8 mouse cellular contexts compared by ENCODE assay signal in genomic region chr2:172547116-172547515, GRCm38 (mm10). TPM values are rescaled to one million over a fixed set of nuclear protein-coding genes. Genes with fewer than 3 reads are reported as not detected.
DNase-seq lines count a peak whose midpoint lies in the region; ATAC-seq and TF ChIP-seq lines count a peak whose summit lies in the region.

No protein-coding gene starts in this region.

- DNase-seq in neural tube, embryonic 10.5 days (ENCODE audit: extremely low spot score, low spot score) = peak; percentile 72
- DNase-seq in forebrain, embryonic 11.5 days (ENCODE audit: low spot score) = peak; percentile 84
- DNase-seq in kidney, postnatal 0 days (ENCODE audit: low spot score) = peak; percentile 83
- peak; percentile 42 to 43 for DNase-seq in lung, postnatal 4 days
- DNase-seq in urinary bladder, postnatal 36 days (ENCODE audit: low spot score in 2 of 2) = peak; percentile 33 to 36
- no peak for DNase-seq in T-cell, adult 2 months (ENCODE audit: low spot score)
- no peak for DNase-seq in spleen, adult 12 weeks (ENCODE audit: low spot score)

- peaks cover 84% of the 10 kb centered on the region for H3K27me3 ChIP-seq in neural tube, embryonic 15.5 days (replicated peaks)
- peaks cover 73% of the 10 kb centered on the region for H3K27me3 ChIP-seq in forebrain, embryonic 11.5 days (ENCODE audit: control insufficient read depth, insufficient read depth, low read length)
- peaks cover 76% of the 10 kb centered on the region for H3K27me3 ChIP-seq in kidney, postnatal 0 days (ENCODE audit: insufficient read depth, low read length)

- no peaks in the 10 kb centered on the region for H3K9me3 ChIP-seq in neural tube, embryonic 15.5 days (replicated peaks)
- H3K9me3 ChIP-seq in forebrain, embryonic 11.5 days (ENCODE audit: control insufficient read depth, low read length) = no peaks in the 10 kb centered on the region
- no peaks in the 10 kb centered on the region for H3K9me3 ChIP-seq in kidney, postnatal 0 days (replicated peaks; ENCODE audit: low read length)

- H3K4me3 ChIP-seq in neural tube, embryonic 15.5 days (replicated peaks) = no peak overlapping the region
- H3K4me3 ChIP-seq in forebrain, embryonic 11.5 days (ENCODE audit: low read depth, low read length) = peak overlapping the region; percentile 21
- H3K4me3 ChIP-seq in kidney, postnatal 0 days (replicated peaks; ENCODE audit: low read depth, low read length) = 0 out of 2 replicates have a peak overlapping the region, but pooled peaks have one; percentile 9

- TF ChIP-seq CTCF in kidney, postnatal 0 days (IDR thresholded peaks at IDR 0.05; ENCODE audit: low read depth) = peak; percentile 69

- H3K27ac ChIP-seq in neural tube, embryonic 15.5 days (replicated peaks) = no peak overlapping the region
- H3K27ac ChIP-seq in forebrain, embryonic 11.5 days (ENCODE audit: low read depth, low read length) = no peak overlapping the region
- no peak overlapping the region for H3K27ac ChIP-seq in kidney, postnatal 0 days

- H3K9ac ChIP-seq in neural tube, embryonic 15.5 days (replicated peaks) = no peak overlapping the region
- 0 out of 2 replicates have a peak overlapping the region, but pooled peaks have one; percentile 5 for H3K9ac ChIP-seq in forebrain, embryonic 11.5 days (ENCODE audit: low read length)
- H3K9ac ChIP-seq in kidney, postnatal 0 days (ENCODE audit: low read depth, low read length) = no peak overlapping the region

- H3K4me1 ChIP-seq in neural tube, embryonic 15.5 days = peaks cover 36% of the 10 kb centered on the region
- peaks cover 27% of the 10 kb centered on the region for H3K4me1 ChIP-seq in forebrain, embryonic 11.5 days (replicated peaks; ENCODE audit: control insufficient read depth, insufficient read depth, low read length)
- H3K4me1 ChIP-seq in kidney, postnatal 0 days (replicated peaks; ENCODE audit: insufficient read depth, low read length) = peaks cover 25% of the 10 kb centered on the region

- WGBS in neural tube, embryonic 15.5 days = 1% methylated on average over 21 of the region's 21 CpGs
- under 1% methylated on average over 21 of the region's 21 CpGs for WGBS in forebrain, embryonic 11.5 days
- WGBS in kidney, postnatal 0 days = under 1% methylated on average over 21 of the region's 21 CpGs

- H3K36me3 ChIP-seq in neural tube, embryonic 15.5 days = no peaks in the 10 kb centered on the region
- H3K36me3 ChIP-seq in forebrain, embryonic 11.5 days (ENCODE audit: control insufficient read depth, insufficient read depth, low read length) = no peaks in the 10 kb centered on the region
- no peaks in the 10 kb centered on the region for H3K36me3 ChIP-seq in kidney, postnatal 0 days (ENCODE audit: insufficient read depth, low read length)

- ATAC-seq in neural tube, embryonic 15.5 days (ENCODE audit: low FRiP score) = no peak
- peak; percentile 43 for ATAC-seq in forebrain, embryonic 11.5 days (replicated peaks; ENCODE audit: low FRiP score)
- ATAC-seq in kidney, postnatal 0 days (replicated peaks; ENCODE audit: low FRiP score, low read depth) = no peak; the same call in 1 of the 2 replicates

- no peak overlapping the region for H3K4me2 ChIP-seq in neural tube, embryonic 15.5 days
- peak overlapping the region; percentile 51 for H3K4me2 ChIP-seq in forebrain, embryonic 11.5 days (ENCODE audit: low read depth, low read length, severe bottlenecking)
- H3K4me2 ChIP-seq in kidney, postnatal 0 days (ENCODE audit: low read length) = peak overlapping the region; percentile 34; the same call in 1 of the 2 replicates

RNA-seq across cellular contexts. Expression of gene Tfap2c, which starts 2.3 kb away (rescaled TPM):
- polyA plus RNA-seq in neural tube, embryonic 15.5 days (2015; fragmentation: Nextera tagmentation; extraction: Ambion mirVana) = 0.26 and 0.64 TPM in 2 replicates
- polyA plus RNA-seq in forebrain, embryonic 11.5 days (2014; fragmentation: Nextera tagmentation; extraction: Ambion mirVana) = 45.1 and 46.5 TPM in 2 replicates
- 0.22 and 0.53 TPM in 2 replicates for polyA plus RNA-seq in kidney, postnatal 0 days (2015; fragmentation: Nextera tagmentation; extraction: Ambion mirVana)

Comparison
In these comparisons a context has a peak if more than half of its experiments do, and no peak if none do; other contexts are left out.
1. DNase-seq: peak in neural tube, embryonic 10.5 days (single experiment), forebrain, embryonic 11.5 days (single experiment), kidney, postnatal 0 days (single experiment), lung, postnatal 4 days (2 of 2) and urinary bladder, postnatal 36 days (2 of 2); none in T-cell, adult 2 months (single experiment) and spleen, adult 12 weeks (single experiment).
2. RNA of gene Tfap2c, which starts 2.3 kb away (polyA plus RNA-seq): 45.1 to 46.5 TPM in forebrain, embryonic 11.5 days; 0.22 to 0.53 TPM in kidney, postnatal 0 days and 0.26 to 0.64 TPM in neural tube, embryonic 15.5 days; every median in the first group is over 10 times any median in the second.